Mouse (Mus musculus): ENCODE results near the gene Rasa3.

DNA sequence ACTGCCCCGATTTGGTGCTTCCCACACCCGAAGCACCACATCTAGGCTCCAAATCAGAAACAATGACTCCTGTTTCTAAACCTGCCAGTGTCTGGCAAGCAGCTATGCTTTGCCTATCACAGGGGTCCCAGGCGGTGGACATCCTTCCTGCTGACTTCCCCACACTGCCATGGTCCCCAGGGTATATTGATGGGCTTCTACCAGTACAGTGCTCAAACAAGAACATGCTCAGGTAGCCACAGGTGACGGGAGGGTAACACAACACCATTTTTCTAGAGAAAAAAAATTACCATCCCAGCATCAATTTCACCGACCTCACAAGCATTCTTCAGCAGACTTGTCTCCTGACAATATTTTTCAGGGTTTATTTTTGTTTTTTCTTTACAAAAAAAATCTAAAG, 47.2 kb downstream of the Rasa3 start:
- TF ChIP-seq CTCF (IDR thresholded peaks at IDR 0.05; ENCODE audit: control insufficient read depth, insufficient read depth, insufficient read length): no peak
- TF ChIP-seq USF1 (IDR thresholded peaks at IDR 0.05; ENCODE audit: low read depth): no peak
- TF ChIP-seq MAX (IDR thresholded peaks at IDR 0.05): no peak
- no peak for TF ChIP-seq MYOD1 (IDR thresholded peaks at IDR 0.05; ENCODE audit: control insufficient read depth, insufficient read length, low read depth)
- no peak for TF ChIP-seq MYOG (IDR thresholded peaks at IDR 0.05; ENCODE audit: control insufficient read depth, extremely low read depth, insufficient read length)
- no peak for TF ChIP-seq FOSL1 (IDR thresholded peaks at IDR 0.05; ENCODE audit: insufficient read depth, low read length, poor library complexity, severe bottlenecking)
- no peak for TF ChIP-seq CEBPB (IDR thresholded peaks at IDR 0.05; ENCODE audit: low read depth)
